Mouse (Mus musculus): ENCODE data around the gene Hyal5. TPM values are rescaled to one million over a fixed set of nuclear protein-coding genes. Genes with fewer than 3 reads are reported as not detected.

The Hyal5 gene
- polyA plus RNA-seq (2014; fragmentation: Illumina TruSeq; extraction: RNeasy Lipid Tissue Mini Kit (QIAGEN cat#74804); ENCODE audit: insufficient read depth, low read depth, low replicate concordance): not detected

GRCm38 (mm10) chr6:24857697-24858096, at the start of gene Hyal5:
Gene Hyal5, plus strand, starts transcription at chr6:24857997.

Other genes starting within 250 kb of the Hyal5 start
- gene Wasl, start 193.0 kb upstream of the Hyal5 start, polyA plus RNA-seq (2014; fragmentation: Illumina TruSeq; extraction: RNeasy Lipid Tissue Mini Kit (QIAGEN cat#74804); ENCODE audit: insufficient read depth, low read depth, low replicate concordance): 16.9 TPM
- not detected for gene Hyal6, start 124.8 kb upstream of the Hyal5 start, polyA plus RNA-seq (2014; fragmentation: Illumina TruSeq; extraction: RNeasy Lipid Tissue Mini Kit (QIAGEN cat#74804); ENCODE audit: insufficient read depth, low read depth, low replicate concordance)
- not detected for gene Hyal4, start 109.7 kb upstream of the Hyal5 start, polyA plus RNA-seq (2014; fragmentation: Illumina TruSeq; extraction: RNeasy Lipid Tissue Mini Kit (QIAGEN cat#74804); ENCODE audit: insufficient read depth, low read depth, low replicate concordance)
- gene Spam1, start 66.8 kb upstream of the Hyal5 start, polyA plus RNA-seq (2014; fragmentation: Illumina TruSeq; extraction: RNeasy Lipid Tissue Mini Kit (QIAGEN cat#74804); ENCODE audit: insufficient read depth, low read depth, low replicate concordance): not detected
- gene Tmem229a, start 98.3 kb downstream of the Hyal5 start, polyA plus RNA-seq (2014; fragmentation: Illumina TruSeq; extraction: RNeasy Lipid Tissue Mini Kit (QIAGEN cat#74804); ENCODE audit: insufficient read depth, low read depth, low replicate concordance): 0.06 TPM

All from lung, adult 10 weeks (tissue).